Mouse (Mus musculus) thymus, adult 2 months (tissue): ENCODE measurements around the gene Ccdc93.

Experiments used
- CTCF ChIP-seq: fragments of 200-500 bp; IDR thresholded peaks from 2 replicates; pipeline ENCODE4 v1.5.1; 2012; ENCODE audit warnings: mild to moderate bottlenecking, control low read depth, low read length, moderate library complexity, borderline replicate concordance; ENCODE audit not compliant: control insufficient read depth, poor library complexity, insufficient read depth; ENCODE audit errors: extremely low read depth
- POLR2A ChIP-seq: fragments of 200-500 bp; IDR thresholded peaks from 2 replicates; pipeline ENCODE4 v1.6.1; 2012; ENCODE audit warnings: mild to moderate bottlenecking, low read length, control low read depth, moderate library complexity; ENCODE audit not compliant: control insufficient read depth, poor library complexity, insufficient read depth; ENCODE audit errors: extremely low read depth

GRCm38 (mm10) chr1:121546844-121547243 lies 116.0 kb downstream of the Ccdc93 start:
- no peak for TF ChIP-seq CTCF
- no peak for TF ChIP-seq POLR2A
